Mouse (Mus musculus) spleen, adult 2 months (tissue): ENCODE results near the gene Zfyve9.

Experiments used
- CTCF ChIP-seq: fragments of 200-500 bp; IDR thresholded peaks from 2 replicates; pipeline ENCODE4 v1.5.1; 2011; ENCODE audit warnings: mild to moderate bottlenecking, inconsistent platforms; ENCODE audit not compliant: insufficient read depth, insufficient read length, insufficient replicate concordance; ENCODE audit errors: extremely low read depth
- POLR2A ChIP-seq: fragments of 200-500 bp; IDR thresholded peaks from 2 replicates; pipeline ENCODE4 v1.6.1; 2011; ENCODE audit warnings: low read depth, low read length, inconsistent platforms

DNA sequence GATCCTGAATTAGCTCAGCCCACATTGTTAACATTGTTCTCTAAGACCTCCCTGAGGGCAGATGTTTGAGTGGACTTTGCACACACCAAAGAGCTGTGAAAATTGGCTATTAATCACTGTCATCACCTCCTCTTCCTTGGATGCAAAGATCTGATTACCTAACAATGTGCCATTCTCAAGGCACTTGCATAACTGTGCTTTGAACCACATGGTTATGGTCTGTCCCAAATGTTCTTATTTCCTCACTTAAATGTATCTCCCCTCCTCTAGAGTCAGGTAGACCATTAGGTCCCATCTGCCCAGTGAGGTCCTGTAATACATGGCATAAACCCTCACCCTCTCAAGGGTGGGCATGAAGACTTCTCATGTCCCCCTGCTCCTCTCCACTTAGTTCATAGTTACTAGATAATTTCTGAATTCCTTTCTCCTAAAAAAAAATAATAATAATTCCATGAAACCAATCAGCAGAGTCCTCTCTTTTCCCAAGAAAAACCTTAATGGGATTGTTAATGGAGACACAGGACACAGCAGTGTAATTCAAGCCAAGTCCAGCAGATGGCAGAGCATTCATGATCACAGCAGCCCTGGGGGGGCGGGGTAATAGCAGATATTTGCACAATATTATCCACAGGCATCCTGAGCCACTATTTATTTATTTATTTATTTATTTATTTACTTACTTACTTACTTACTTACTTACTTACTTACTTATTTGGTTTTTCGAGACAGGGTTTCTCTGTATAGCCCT, 17.7 kb upstream of the Zfyve9 start:
- TF ChIP-seq POLR2A (no peak), CTCF (peak; percentile 56; the same call in 1 of the 2 replicates)
